Mouse (Mus musculus): Measurements from ENCODE around the gene Galnt9.

Galnt9 gene

DNA sequence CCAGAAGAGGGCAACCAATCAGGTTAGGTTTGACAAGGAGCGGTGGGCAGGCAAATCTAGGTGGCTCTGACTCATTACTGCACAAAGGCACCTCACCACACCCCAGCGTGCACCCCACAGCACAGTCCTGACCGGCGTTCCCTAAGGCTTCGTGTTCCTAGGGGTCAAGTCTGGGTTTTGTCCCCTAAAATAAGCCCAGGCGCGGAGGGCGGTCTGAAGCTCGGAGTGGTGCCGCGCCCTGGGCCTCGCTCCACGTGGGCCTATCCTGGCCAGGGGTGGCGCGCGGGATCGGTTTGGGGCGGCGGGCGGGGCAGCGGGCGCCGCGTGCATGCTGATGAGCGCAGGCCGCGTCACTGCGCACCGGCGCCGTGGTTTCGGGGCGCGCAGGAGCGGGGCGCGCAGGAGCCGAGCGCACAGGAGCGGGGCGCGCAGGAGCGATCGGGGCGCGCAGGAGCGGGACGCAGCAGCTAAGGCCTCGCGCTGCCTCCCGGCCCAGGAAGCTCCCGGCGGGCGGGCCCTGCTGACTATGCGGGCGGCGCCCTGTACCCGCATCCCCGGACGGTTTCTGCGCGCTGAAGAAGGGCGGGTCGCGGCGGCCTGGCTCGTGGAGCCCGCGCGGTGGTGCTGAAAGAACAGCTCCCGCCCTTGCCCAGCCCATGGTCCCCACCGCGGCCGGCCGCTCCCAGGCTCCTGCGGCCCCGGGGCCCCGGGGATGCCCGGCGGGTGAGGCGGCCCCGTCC lies at the start of gene Galnt9:
TSS of gene Galnt9 (plus strand) at position 405 of the 740 bp plus-strand sequence.
- DNase-seq, result peak; percentile 89 to 93

DNA sequence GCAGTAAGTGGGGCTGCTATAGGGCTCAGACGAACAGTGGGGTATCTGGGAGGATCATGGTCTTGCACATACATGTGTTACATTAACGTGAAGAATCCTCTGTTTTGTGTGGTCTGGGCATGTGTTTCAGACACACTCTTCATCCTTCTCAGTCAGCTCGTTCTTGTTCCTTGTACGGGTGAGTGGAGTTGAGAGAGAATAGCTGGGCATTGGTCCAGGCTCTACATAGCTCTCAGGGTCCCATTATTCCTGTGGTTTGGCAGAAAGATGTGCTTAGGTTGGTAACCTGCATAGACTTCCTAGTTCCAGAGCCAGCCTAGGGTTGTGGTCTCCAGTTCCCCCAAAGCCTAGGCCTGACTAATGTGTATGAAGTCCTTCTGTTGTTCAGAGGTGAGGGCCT lies 49.8 kb upstream of the Galnt9 start:
- no peak for DNase-seq

DNA sequence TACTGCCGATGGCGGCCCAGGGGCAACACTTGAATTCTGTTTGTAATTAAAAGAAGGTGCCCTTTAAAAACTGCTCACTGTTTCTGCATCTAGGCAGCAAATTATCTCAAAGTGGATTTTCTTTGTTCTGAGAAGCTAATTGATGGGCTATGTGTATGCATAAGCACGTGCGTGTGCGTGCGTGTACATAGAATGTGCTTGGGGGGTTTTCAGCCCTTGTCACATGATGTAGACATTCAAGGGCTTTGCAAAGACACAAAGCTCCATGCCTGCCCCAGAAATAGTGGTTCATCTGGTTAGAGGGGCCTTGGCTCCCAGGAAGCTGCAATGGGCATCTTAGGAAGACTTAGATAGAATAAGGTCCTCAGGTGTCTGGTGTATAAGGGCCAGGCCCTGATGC lies 49.1 kb upstream of the Galnt9 start:
- DNase-seq, result no peak

DNA sequence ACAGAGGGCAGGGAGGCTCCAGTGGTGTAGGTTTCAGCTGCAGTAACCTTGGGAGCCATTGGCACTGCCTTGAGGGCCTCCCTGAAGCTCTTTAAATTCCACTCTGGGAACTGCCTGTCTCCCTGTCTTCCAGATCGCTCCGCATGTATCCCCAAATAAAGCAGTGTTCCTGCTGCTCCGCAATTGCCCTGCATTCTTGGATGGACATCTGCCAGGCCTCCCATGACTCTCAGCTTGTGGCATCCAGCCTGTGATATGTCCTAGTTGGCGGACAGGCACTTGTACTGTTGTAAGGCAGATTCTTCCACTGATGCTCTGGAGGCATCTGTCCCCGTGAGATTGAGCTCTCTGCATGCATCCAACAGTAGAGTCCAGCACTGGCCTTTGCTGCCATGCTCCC lies 46.6 kb upstream of the Galnt9 start:
- peak; percentile 38 to 54 for DNase-seq

DNA sequence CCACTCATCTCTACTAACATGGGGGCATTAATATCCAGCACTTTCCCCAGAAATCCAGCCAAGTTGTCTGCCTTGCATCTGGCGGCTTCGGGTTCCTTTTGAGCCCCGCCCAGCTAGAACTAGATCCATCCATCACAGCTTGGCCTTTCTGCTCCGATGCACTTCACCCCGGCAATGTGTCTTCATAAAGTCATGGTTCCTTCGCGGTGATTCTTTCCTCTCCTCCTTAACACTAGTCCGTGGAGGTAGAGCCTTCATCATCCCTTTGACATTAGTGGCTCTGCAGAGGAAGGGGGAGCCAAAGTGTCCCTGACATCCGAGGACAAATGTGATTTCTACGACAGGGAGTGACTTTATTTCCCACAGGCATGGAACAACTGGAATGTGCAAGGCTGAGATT lies 46.1 kb upstream of the Galnt9 start:
- DNase-seq, result no peak

DNA sequence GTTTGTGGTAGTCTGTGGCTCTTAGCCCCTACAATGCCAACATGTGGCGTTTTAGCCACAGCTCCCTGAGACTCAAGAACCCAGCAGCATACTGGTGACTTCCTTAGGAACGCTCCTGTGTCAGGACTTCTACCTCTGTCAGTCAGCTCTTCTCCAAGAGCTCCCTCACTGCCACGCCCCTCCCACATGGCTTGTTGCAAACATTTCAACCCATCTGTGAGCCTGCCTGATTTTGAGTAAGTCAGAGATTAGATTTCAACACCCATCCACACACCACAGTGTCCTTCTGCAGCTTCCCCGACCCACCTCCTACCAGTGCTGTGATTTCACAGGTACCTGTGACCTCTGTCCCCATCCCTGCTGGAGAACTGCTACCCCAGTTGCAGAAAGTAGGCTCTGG lies 43.9 kb upstream of the Galnt9 start:
- DNase-seq, result no peak

DNA sequence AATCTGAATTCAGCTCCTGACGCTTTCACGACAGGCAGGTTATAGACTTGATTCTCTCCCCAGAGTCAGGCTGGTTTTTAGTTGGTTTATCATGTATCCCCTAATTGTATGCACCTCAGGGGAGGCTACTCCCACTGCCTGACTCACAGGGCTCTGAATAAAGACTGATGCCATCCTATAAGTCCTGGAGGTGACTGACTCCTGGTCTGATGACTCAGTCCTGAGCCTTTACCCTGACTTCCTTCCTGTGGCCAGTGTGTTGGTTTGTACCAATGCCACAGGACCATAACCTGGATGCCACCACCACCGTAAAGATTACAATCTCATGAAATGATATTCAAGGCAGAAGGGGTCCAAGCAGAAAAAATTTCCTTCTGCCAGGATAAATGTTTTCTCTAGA lies 40.8 kb upstream of the Galnt9 start:
- no peak for DNase-seq

DNA sequence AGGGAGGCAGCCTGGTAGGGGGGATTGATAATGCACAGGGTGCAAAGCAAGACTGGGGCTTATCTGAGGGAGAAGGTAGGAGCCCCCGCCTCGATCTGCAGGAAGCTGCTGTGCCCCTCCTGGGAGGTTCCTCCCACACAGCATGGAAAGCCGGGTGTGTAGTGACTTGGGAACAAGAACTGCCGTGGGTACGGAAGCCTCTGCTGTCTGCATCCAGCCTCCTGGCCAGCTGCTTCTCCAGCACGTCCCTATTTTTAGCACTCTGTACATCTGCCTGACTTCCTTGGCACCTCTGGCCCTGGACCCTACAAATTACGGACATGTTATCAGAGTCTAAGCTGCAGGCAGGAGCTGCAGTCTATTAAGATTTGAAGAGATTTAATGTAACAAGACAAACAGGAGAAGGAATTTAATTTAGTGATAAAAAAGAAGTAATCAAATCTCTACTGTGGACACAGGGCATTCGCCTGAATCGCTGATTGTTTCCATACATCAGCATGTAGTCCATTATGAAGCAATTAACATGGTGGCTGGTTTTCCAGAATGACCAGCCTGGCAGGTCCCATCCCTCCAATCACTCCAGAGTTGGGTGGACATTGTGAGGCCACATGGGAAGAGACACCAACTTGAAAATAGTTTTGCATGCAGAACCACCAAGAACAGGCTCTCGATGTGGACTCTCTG lies 38.4 kb upstream of the Galnt9 start:
- no peak for DNase-seq

DNA sequence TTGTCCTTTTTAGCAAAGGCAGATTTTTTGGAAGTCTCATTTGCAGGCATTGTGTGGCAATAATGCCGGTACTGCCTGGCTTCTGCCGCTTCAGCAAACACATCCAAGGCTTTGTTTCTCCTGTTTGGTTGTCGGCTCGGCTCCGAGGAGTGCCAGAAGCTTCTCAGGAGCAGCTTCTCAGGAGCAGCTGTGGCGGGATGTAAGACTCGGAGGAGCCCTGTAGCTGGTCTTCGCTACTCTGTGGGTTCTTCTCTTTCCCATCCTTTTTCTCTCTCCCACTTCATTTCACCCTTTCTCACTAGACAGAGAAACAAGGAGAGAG lies 37.9 kb upstream of the Galnt9 start:
- DNase-seq, result no peak

DNA sequence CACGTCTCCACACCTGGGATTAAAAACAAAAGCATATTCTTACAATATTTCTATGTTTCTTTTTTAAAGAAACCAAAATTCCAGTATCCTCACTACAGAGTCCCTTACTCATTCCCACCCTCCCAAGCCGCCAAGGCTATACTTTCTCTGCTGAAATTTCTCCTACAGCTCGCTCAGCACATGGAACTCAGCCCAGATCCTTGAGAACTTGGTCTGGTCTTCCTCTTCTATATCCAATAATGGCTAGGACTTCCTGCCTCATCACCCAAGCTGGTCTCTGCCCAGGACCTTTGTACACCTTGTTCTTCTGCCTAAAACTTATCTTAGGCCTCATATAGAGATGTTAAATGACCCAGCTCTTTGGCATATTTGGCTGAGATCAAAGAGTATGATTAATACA lies 37.3 kb upstream of the Galnt9 start:
- peak; percentile 50 to 53 for DNase-seq

DNA sequence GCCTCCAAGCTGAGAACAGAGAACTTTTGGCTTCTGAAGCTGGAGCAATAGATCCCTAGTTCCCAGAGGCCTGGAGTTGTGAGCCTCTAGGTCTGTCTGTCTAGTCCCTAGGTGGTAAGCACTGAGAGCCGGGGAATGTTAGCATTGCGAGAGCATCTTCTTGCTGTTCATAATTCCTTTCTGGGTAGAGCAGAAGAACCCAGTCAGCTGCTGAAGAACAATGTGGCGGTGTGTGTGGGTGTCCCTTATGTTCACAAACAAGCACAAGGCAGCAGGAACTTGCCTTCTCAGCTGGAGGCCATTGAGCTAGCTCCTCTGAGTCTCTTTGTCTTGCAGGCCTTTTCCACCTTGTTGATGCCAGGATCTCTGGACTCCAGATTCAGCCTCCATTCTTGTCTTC lies 36.2 kb upstream of the Galnt9 start:
- DNase-seq, result no peak

DNA sequence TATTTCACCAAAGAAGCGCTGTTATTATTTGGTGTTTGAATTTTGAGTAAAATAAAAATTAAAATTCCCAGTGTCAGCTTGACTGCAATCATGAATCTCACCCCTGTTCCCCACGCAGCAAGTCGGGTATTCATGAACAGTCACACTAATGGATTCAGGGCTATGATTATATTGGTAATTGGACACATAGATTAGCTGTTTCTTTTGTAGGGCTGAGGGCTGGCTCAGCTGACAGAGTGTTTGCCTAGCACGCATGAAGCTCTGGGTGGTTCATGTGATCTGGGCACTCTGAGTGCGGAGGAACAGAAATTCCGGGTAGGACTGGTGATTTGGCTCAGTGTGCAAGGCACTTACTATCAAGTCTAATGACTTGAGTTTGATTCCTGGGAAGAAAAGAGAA lies 33.8 kb upstream of the Galnt9 start:
- no peak for DNase-seq

DNA sequence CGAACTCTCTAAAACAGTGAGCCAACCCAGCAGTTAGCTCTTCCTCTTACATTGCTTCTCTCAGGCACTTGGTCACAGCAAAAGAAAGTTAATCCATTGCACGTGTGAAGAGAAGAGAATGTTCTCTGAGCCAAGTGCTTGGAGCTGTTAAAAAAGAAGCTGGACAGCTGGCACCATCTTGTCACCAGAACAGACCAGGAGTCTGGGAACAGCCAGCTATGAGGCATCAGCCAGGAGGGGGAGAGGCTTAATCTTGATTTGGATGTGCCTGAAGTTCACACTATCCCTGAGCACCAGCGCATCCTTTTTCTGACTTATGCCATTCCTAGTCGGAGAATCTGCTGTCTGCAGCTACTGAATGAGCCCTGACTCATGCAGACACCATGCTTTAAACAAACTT lies 30.4 kb upstream of the Galnt9 start:
- no peak for DNase-seq

DNA sequence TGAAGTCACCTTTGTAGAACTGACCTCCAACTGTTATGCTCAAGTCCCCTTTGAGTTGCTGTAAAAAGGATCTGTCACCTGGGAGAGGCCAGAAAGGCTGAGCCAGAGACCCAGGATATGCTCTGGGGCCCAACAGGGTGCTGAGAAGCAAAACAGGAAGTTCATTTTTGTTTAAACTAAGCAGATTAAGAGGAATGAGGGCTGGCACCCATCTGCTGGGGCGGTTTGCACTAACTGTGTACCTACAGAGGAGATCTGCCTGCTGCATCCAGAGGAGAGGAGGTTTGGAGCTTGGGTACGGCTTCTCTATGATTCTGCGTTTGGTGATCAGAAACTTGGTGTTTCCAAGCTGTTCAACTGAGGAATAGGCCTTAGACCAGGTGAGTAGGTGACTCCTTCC lies 29.5 kb upstream of the Galnt9 start:
- no peak for DNase-seq

DNA sequence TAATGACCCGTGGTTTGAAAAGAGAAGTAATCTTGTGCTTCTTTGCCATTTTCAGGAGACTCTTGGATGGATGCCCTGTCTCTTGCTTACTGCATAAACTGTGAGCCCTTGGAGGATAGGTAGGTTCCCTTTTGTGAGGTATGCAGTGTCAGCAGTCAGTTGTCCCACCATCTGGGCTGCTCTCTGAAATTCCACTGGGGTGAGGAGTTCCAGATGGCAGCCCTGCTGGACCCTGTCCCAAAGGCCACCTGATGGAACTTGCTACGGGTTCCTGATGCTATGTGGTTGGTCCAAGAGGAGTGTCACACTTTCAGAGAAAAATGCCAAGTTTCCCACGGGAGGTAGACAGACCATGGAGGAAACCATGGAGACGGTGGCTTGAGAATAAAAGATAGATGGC lies 27.8 kb upstream of the Galnt9 start:
- DNase-seq, result peak; percentile 52 to 63

DNA sequence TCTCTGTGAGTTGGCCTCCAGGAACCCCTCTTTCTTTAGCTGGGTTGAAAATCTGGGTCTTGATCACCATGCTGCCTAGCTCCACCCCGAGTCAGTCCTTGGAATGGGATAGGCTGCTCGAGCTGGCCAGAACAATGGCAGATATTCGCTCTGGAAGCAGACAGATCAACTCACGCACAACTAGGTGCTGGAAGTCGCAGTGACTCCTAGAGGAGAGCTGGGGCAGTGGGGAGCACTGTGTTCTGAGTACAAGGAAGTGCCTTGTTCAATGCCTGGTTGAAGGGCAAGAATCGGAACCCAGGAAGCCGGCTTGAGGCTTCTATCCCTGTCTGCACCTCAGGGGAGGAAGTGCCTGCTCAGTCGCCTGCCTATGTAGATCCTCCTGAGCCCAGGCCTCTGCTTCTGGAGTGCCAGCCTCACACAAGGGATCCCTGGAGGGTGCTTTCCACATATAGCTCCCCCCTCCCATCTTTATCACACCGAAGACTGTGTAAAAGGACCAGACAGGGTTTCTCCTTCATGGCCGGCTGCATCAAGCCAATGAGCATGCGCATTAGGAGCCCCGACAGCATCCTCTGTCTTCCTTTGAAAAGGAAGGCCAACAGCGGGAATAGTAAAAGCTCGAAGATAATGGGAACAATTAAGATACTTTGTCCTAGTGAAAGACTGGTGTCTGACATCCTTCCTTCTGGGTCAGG lies 25.9 kb upstream of the Galnt9 start:
- no peak for DNase-seq

DNA sequence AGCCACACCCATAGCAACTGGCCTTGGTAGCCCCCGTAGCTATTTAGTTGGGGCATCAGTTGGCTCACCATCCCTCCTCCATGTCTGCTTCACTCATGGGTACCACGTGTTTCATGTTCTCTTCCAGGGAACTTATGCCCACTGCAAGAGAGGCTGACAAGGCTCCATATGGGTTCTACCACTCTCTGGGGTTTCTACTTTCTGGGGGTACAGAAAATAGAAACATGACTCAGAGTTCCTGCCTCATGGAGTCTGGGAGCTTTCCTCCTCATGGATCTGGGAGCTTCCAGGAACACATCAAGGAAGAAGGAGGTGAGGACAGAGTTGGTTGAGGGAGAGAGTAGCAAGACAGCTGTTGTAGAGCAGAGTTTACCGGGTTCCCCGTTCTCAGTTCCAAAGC lies 23.2 kb upstream of the Galnt9 start:
- DNase-seq, result no peak

DNA sequence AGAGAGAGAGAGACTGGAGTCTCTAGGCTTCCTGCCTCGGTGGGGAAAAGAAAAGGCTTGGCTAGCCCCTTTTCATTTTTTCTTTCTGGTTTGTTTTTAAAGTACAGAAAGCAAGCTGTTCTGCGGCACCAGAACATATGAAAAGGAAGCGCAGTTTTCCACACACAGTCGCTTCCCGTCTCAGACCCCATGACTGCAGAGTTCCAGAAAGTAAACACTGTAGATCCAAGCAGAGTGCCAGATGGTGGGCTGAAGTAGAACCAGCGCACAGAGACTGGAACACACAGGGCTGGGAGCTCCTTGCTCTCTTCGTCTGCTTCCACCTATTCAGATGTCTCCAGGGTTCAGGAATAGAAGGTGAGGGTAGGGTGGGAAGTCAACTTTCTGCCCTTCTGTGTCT lies 22.3 kb upstream of the Galnt9 start:
- no peak for DNase-seq

DNA sequence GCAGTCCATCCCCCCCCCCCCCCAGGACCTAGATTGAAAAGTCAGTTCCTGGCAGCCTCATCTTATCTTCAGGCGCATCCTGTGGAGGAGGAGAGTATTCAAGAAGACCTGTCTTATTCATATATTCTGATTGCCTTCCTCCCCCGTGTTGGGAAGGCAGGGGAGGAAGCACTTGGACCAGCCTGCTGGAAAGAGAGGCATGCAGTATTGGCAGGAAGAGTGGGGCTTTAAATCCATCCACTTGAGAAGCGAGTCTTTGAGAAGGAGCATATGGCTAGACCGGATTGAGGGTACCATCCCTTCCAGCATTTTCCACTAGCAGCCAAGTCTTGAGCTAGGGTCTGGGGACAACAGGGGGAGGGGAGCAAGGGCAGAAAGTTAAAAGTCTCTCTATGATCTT lies 20.9 kb upstream of the Galnt9 start:
- no peak for DNase-seq

DNA sequence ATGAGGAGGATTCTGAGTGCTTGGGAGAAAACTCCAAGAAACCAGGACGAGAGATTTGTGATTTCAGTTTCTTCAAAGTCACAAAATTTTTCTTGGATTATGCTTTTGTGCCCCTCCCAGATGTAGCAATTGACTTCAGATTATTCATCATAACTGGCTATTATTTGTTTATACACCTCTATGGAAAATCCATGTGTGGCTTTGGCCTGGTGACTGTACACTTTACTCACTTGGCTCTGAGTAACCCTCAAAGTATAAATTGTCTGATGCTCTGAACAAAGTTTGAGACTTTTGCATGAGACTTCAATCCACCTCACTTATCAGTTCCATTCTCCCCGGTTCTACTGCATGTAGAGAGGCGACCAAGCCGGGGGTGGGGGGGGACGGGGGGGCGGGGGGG lies 18.5 kb upstream of the Galnt9 start:
- no peak for DNase-seq

DNA sequence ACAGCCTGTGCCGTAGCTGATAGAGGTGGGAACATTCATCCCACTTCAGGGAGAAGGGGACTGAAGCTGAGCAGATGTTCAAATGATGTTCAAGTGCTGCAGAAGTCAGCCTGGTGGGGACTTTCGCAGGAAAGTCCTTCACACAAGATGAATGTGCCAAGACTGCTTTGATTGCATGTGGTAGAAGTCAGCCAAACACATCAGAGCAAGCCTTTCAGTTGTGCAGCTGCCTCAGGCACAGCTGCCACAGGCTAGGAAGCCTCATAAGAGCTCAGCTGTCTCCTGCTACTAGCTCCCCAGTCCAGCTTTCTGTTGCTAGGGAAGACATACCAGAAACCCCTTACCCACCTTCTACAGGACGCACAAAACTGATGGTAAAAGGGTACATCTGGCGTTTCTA lies 17.6 kb upstream of the Galnt9 start:
- no peak for DNase-seq

DNA sequence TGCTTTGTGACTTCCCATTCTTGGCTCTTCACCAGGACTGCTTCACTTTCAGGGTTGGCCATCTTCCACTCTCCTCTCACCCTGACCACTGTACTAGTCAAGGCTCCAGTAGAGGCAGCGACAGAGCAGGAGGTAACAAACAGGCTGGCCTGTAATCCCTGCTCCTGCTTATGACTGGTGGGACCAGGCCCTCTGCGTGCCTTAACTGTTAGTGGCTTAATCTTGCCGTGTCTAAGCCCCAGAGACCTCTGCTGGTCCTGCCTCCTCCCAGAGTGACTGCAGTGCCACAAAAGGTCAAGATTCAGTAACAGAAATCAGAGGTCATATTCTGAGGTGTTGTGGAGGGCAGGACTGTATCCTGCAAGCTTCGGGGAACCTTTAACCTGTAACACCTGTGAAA lies 13.1 kb upstream of the Galnt9 start:
- no peak for DNase-seq

DNA sequence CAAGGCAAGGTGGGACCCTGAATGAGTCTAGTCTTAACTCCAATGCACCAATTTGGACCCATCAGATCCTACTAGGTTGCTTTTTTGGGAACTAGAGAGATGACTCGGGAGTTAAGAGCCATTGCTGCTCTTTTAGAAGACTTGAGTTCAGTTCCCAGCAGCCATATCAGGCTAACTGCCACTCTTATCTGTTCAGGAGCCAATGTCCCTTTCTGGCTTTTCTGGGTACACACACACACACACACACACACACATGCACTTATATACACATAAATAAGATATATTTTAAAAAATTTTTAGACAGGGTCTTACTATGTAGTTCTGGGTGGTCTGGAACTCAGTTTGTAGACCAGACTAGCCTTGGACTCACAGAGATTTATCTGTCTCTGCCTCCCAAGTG lies 9.8 kb upstream of the Galnt9 start:
- DNase-seq, result no peak

DNA sequence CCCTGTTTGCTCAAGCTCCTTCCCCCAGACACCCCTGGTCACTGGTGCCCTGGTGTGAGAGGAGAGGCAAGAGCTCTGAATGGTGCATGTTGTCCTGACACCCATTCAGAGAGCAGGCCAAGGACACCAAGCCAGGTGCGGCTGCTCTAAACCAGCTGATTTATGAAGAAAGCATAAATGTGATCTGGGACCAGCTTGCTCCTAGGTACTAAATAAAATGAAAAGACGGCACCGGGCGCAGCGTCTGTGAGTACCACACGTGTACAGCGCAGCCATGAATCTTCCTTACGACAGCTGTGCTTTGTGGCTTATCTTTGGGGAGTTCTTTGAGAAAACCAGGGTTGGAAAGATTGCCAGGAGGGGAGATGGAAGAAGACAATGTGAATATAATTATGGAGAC lies 8.2 kb upstream of the Galnt9 start:
- no peak for DNase-seq

Measured in cerebellum, postnatal 25 days (tissue).